Comparison of ENCODE assay signal across 10 mouse cellular contexts in the genomic region with DNA sequence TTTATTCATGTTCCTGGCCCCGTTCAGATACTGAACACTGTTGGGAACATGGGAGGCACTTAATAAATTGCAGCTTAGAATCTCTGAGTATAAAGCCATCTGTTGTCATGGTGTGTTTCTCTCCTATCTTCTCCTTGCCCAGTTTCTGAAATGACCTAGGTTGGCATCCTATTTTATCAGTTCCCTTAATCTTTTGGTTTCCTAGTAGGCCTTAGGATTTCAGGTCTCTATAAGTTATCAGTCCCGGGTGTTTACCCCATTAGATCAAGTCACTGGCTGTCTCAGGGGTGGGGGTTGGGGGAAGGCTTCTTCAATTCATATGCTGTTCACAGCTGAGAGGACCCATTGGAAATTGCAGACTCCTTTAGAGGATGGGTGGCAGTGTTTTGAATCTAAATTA. TPM values are rescaled to one million over a fixed set of nuclear protein-coding genes. Genes with fewer than 3 reads are reported as not detected.
DNase-seq lines count a peak whose midpoint lies in the region; ATAC-seq and TF ChIP-seq lines count a peak whose summit lies in the region.
"Had no signal": no experiment of that assay in that cellular context is flagged by ENCODE, and none has a peak within 500 bp of the region (broad histone marks: within the 10 kb centered on the region; RNA-seq: fewer than 3 reads in every experiment).

No protein-coding gene starts in this region.

- TF ChIP-seq EP300 in liver, embryonic 14.5 days (IDR thresholded peaks at IDR 0.05; ENCODE audit: low read depth), result no peak

- TF ChIP-seq POLR2A in cerebellum, adult 2 months (IDR thresholded peaks at IDR 0.05; ENCODE audit: borderline replicate concordance, insufficient read depth, low read length), result no peak

- no peaks in the 10 kb centered on the region for H3K9me3 ChIP-seq in neural tube, embryonic 11.5 days (ENCODE audit: control insufficient read depth, low read length)
- no peaks in the 10 kb centered on the region for H3K9me3 ChIP-seq in liver, embryonic 14.5 days (ENCODE audit: control insufficient read depth, low read length)

- no peaks in the 10 kb centered on the region for H3K27me3 ChIP-seq in cerebellum, adult 2 months (ENCODE audit: control insufficient read depth, insufficient read depth, low read length)
- no peaks in the 10 kb centered on the region for H3K27me3 ChIP-seq in neural tube, embryonic 11.5 days (ENCODE audit: control insufficient read depth, insufficient read depth, low read length)
- H3K27me3 ChIP-seq in liver, embryonic 14.5 days (ENCODE audit: control insufficient read depth, insufficient read depth, low read length), result no peaks in the 10 kb centered on the region

- peak overlapping the region; percentile 23 for H3K4me3 ChIP-seq in cerebellum, adult 2 months (replicated peaks; ENCODE audit: insufficient read depth, low read depth, low read length)
- H3K4me3 ChIP-seq in neural tube, embryonic 11.5 days (ENCODE audit: low read depth, low read length), result peak overlapping the region; percentile 84
- peak overlapping the region; percentile 70 to 84 for H3K4me3 ChIP-seq in liver, embryonic 14.5 days (ENCODE audit: insufficient read depth in 1 of 2, low read depth in 2 of 2, low read length in 2 of 2)

- ATAC-seq in neural tube, embryonic 11.5 days (ENCODE audit: insufficient read depth, low FRiP score, low TSS enrichment), result no peak
- ATAC-seq in liver, embryonic 14.5 days (ENCODE audit: insufficient read depth), result no peak

- H3K9ac ChIP-seq in neural tube, embryonic 11.5 days (ENCODE audit: low read length), result peak overlapping the region; percentile 86; the same call in 1 of the 2 replicates
- H3K9ac ChIP-seq in liver, embryonic 14.5 days (replicated peaks), result peak overlapping the region; percentile 84; the same call in 1 of the 2 replicates

- H3K4me2 ChIP-seq in neural tube, embryonic 11.5 days (ENCODE audit: low read depth), result peak overlapping the region; percentile 90
- peak overlapping the region; percentile 87 for H3K4me2 ChIP-seq in liver, embryonic 14.5 days (ENCODE audit: low read depth)

- no peaks in the 10 kb centered on the region; the same call in 1 of the 2 replicates for H3K36me3 ChIP-seq in neural tube, embryonic 11.5 days (ENCODE audit: control insufficient read depth, insufficient read depth, low read length)
- H3K36me3 ChIP-seq in liver, embryonic 14.5 days (replicated peaks; ENCODE audit: control insufficient read depth, insufficient read depth, low read depth), result no peaks in the 10 kb centered on the region; the same call in 1 of the 2 replicates

- 43% methylated on average over 2 of the region's 2 CpGs for WGBS in cerebellum, adult 2 months
- 76% methylated on average over 2 of the region's 2 CpGs for WGBS in neural tube, embryonic 11.5 days
- 27% methylated on average over 2 of the region's 2 CpGs for WGBS in liver, embryonic 14.5 days (ENCODE audit: insufficient replicate concordance)

- H3K4me1 ChIP-seq in cerebellum, adult 2 months (ENCODE audit: control insufficient read depth, insufficient read depth, low read length), result peaks cover 3% of the 10 kb centered on the region; the same call in 1 of the 2 replicates
- H3K4me1 ChIP-seq in neural tube, embryonic 11.5 days (ENCODE audit: control insufficient read depth, insufficient read depth, low read length), result peaks cover 9% of the 10 kb centered on the region
- peaks cover 6 to 11% of the 10 kb centered on the region in 2 experiments; a peak in 3 of 4 replicates for H3K4me1 ChIP-seq in liver, embryonic 14.5 days (replicated peaks; ENCODE audit: control insufficient read depth in 2 of 2, insufficient read depth in 2 of 2, low read length in 1 of 2)

- no peak for TF ChIP-seq CTCF in cerebellum, adult 2 months (IDR thresholded peaks at IDR 0.05; ENCODE audit: borderline replicate concordance, insufficient read depth, low read depth, low read length)
- no peak for TF ChIP-seq CTCF in liver, embryonic 14.5 days (IDR thresholded peaks at IDR 0.05; ENCODE audit: low read depth)

- no peak overlapping the region for H3K27ac ChIP-seq in cerebellum, adult 2 months (ENCODE audit: insufficient read depth, low read length)
- no peak overlapping the region for H3K27ac ChIP-seq in neural tube, embryonic 11.5 days (ENCODE audit: low read depth, low read length)
- no peak overlapping the region for H3K27ac ChIP-seq in liver, embryonic 14.5 days

- DNase-seq in cerebellum, adult 2 months, result no peak
- DNase-seq in cerebellum, adult 9-10 months, result no peak
- DNase-seq in neural tube, embryonic 11.5 days (ENCODE audit: low spot score), result no peak
- no peak for DNase-seq in neural tube, embryonic 10.5 days (ENCODE audit: extremely low spot score, low spot score)
- no peak for DNase-seq in liver, embryonic 14.5 days (ENCODE audit: low read depth in 3 of 3, low spot score in 3 of 3)
- DNase-seq in spleen, postnatal 36 days (ENCODE audit: low spot score in 2 of 2), result no peak
- DNase-seq in spleen, postnatal 14 days (ENCODE audit: low spot score in 2 of 2), result no peak
- no peak for DNase-seq in layer of hippocampus, postnatal 25 days (ENCODE audit: extremely low spot score in 1 of 2, low spot score in 1 of 2)

RNA-seq across cellular contexts. Expression of gene Kpna7, which starts 1.0 kb away (rescaled TPM):
- polyA plus RNA-seq in cerebellum, adult 2 months (2012; rRNA removed), result not detected in 2 replicates
- not detected in 2 replicates for polyA plus RNA-seq in neural tube, embryonic 11.5 days (2014; fragmentation: Nextera tagmentation; extraction: Ambion mirVana)
- polyA plus RNA-seq in liver, embryonic 14.5 days (2012; rRNA removed), result 0.11 TPM in 2 replicates
- polyA plus RNA-seq in liver, embryonic 14.5 days (2014; fragmentation: Nextera tagmentation; extraction: Ambion mirVana), result 0.04 TPM in 1 of 2 replicates, not detected in the other
- not detected for total RNA-seq in layer of hippocampus, postnatal 25 days (2021)
- total RNA-seq: adrenal gland, postnatal 4 days had no signal
- polyA plus RNA-seq: inflammation-experienced regulatory T-cells, adult 6 months had no signal

RNA-seq across cellular contexts. Expression of gene Arpc1a, which starts 1.2 kb away (rescaled TPM):
- polyA plus RNA-seq in cerebellum, adult 2 months (2012; rRNA removed), result 214 and 221 TPM in 2 replicates
- polyA plus RNA-seq in neural tube, embryonic 11.5 days (2014; fragmentation: Nextera tagmentation; extraction: Ambion mirVana), result 175 and 176 TPM in 2 replicates
- 42.0 and 47.2 TPM in 2 replicates for polyA plus RNA-seq in liver, embryonic 14.5 days (2012; rRNA removed)
- 51.5 and 57.8 TPM in 2 replicates for polyA plus RNA-seq in liver, embryonic 14.5 days (2014; fragmentation: Nextera tagmentation; extraction: Ambion mirVana)
- 100 to 1,000 TPM; 257 to 274 TPM for total RNA-seq in layer of hippocampus, postnatal 25 days (2021)

RNA-seq across cellular contexts. Expression of gene Arpc1b, which starts 29.2 kb away (rescaled TPM):
- polyA plus RNA-seq in cerebellum, adult 2 months (2012; rRNA removed), result 46.2 and 50.2 TPM in 2 replicates
- 68.5 and 72.5 TPM in 2 replicates for polyA plus RNA-seq in neural tube, embryonic 11.5 days (2014; fragmentation: Nextera tagmentation; extraction: Ambion mirVana)
- polyA plus RNA-seq in liver, embryonic 14.5 days (2012; rRNA removed), result 54.4 and 74.7 TPM in 2 replicates
- 74.9 and 80.1 TPM in 2 replicates for polyA plus RNA-seq in liver, embryonic 14.5 days (2014; fragmentation: Nextera tagmentation; extraction: Ambion mirVana)
- total RNA-seq in layer of hippocampus, postnatal 25 days (2021), result 10 to 100 TPM; 33.6 to 34.2 TPM

RNA-seq across cellular contexts. Expression of gene 1700018F24Rik, which starts 42.0 kb away (rescaled TPM):
- not detected in 2 replicates for polyA plus RNA-seq in cerebellum, adult 2 months (2012; rRNA removed)
- not detected in 2 replicates for polyA plus RNA-seq in neural tube, embryonic 11.5 days (2014; fragmentation: Nextera tagmentation; extraction: Ambion mirVana)
- not detected in 2 replicates for polyA plus RNA-seq in liver, embryonic 14.5 days (2012; rRNA removed)
- not detected in 2 replicates for polyA plus RNA-seq in liver, embryonic 14.5 days (2014; fragmentation: Nextera tagmentation; extraction: Ambion mirVana)
- not detected for total RNA-seq in layer of hippocampus, postnatal 25 days (2021)
- total RNA-seq: adrenal gland, postnatal 4 days had no signal
- polyA plus RNA-seq: inflammation-experienced regulatory T-cells, adult 6 months had no signal

RNA-seq across cellular contexts. Expression of gene Gm4871, which starts 52.3 kb away (rescaled TPM):
- polyA plus RNA-seq in cerebellum, adult 2 months (2012; rRNA removed), result not detected in 2 replicates
- polyA plus RNA-seq in neural tube, embryonic 11.5 days (2014; fragmentation: Nextera tagmentation; extraction: Ambion mirVana), result not detected in 2 replicates
- not detected in 2 replicates for polyA plus RNA-seq in liver, embryonic 14.5 days (2012; rRNA removed)
- not detected in 2 replicates for polyA plus RNA-seq in liver, embryonic 14.5 days (2014; fragmentation: Nextera tagmentation; extraction: Ambion mirVana)
- total RNA-seq in layer of hippocampus, postnatal 25 days (2021), result not detected
- total RNA-seq: adrenal gland, postnatal 4 days had no signal
- polyA plus RNA-seq: inflammation-experienced regulatory T-cells, adult 6 months had no signal

Comparison
In these comparisons a context has a peak if more than half of its experiments do, and no peak if none do; other contexts are left out.
1. H3K4me3 ChIP-seq: peak in every context shown above with its lines; median percentile 84 in neural tube, embryonic 11.5 days; 77 in liver, embryonic 14.5 days; 23 in cerebellum, adult 2 months.